Mouse (Mus musculus): Measurements from ENCODE around the gene Ltb4r1. TPM values are rescaled to one million over a fixed set of nuclear protein-coding genes. Genes with fewer than 3 reads are reported as not detected.

The Ltb4r1 gene
- polyA plus RNA-seq, 1 experiment from 2014 or later, result 0.60 TPM

- Histone ChIP-seq H3K9ac (ENCODE audit: low read depth, low read length) (no peak overlapping the region), H3K27ac (ENCODE audit: low read length) (no peak overlapping the region), H3K27me3 (ENCODE audit: control insufficient read depth, insufficient read depth, low read depth, low read length) (peaks cover 66% of the 10 kb centered on the region), H3K9me3 (replicated peaks; ENCODE audit: control insufficient read depth, low read length, poor library complexity, severe bottlenecking) (no peaks in the 10 kb centered on the region), H3K36me3 (ENCODE audit: control insufficient read depth, insufficient read depth, low read length) (no peaks in the 10 kb centered on the region), H3K4me2 (ENCODE audit: low read length) (no peak overlapping the region), H3K4me3 (ENCODE audit: low read depth, low read length) (no peak overlapping the region), H3K4me1 (ENCODE audit: control insufficient read depth, insufficient read depth, low read length) (peaks cover 5% of the 10 kb centered on the region; the same call in 1 of the 2 replicates)
- no peak for ATAC-seq
- WGBS, result 39% methylated on average over 11 of the region's 11 CpGs
These were observed 22.0 kb downstream of the Ltb4r1 start for GRCm38 (mm10) chr14:55787731-55788130.

- Histone ChIP-seq H3K27me3 (ENCODE audit: control insufficient read depth, insufficient read depth, low read depth, low read length) (peaks cover 65% of the 10 kb centered on the region), H3K9ac (ENCODE audit: low read depth, low read length) (0 out of 2 replicates have a peak within 1 kb of the TSS, but pooled peaks have one; percentile 8), H3K4me3 (ENCODE audit: low read depth, low read length) (peak within 1 kb of the TSS; percentile 15), H3K36me3 (ENCODE audit: control insufficient read depth, insufficient read depth, low read length) (no peaks in the 10 kb centered on the region), H3K27ac (ENCODE audit: low read length) (no peak within 1 kb of the TSS), H3K4me2 (ENCODE audit: low read length) (peak within 1 kb of the TSS; percentile 44), H3K4me1 (ENCODE audit: control insufficient read depth, insufficient read depth, low read length) (peaks cover 5% of the 10 kb centered on the region; the same call in 1 of the 2 replicates), H3K9me3 (replicated peaks; ENCODE audit: control insufficient read depth, low read length, poor library complexity, severe bottlenecking) (no peaks in the 10 kb centered on the region)
- no peak for ATAC-seq
- 6% methylated on average over 40 of the region's 40 CpGs for WGBS
These were observed 22.7 kb downstream of the Ltb4r1 start, which contains the start of gene Ripk3 for GRCm38 (mm10) chr14:55788256-55789050. Ripk3 (minus strand) TSS chr14:55788865.

GRCm38 (mm10) chr14:55793461-55793860, 27.7 kb downstream of the Ltb4r1 start:
- Histone ChIP-seq H3K27ac (ENCODE audit: low read length) (no peak overlapping the region), H3K4me1 (ENCODE audit: control insufficient read depth, insufficient read depth, low read length) (no peaks in the 10 kb centered on the region), H3K36me3 (ENCODE audit: control insufficient read depth, insufficient read depth, low read length) (no peaks in the 10 kb centered on the region), H3K4me2 (ENCODE audit: low read length) (no peak overlapping the region), H3K9ac (ENCODE audit: low read depth, low read length) (no peak overlapping the region), H3K4me3 (ENCODE audit: low read depth, low read length) (no peak overlapping the region), H3K9me3 (replicated peaks; ENCODE audit: control insufficient read depth, low read length, poor library complexity, severe bottlenecking) (no peaks in the 10 kb centered on the region), H3K27me3 (ENCODE audit: control insufficient read depth, insufficient read depth, low read depth, low read length) (peaks cover 18% of the 10 kb centered on the region)
- 70% methylated on average over 2 of the region's 2 CpGs for whole genome bisulfite sequencing
- ATAC-seq, result no peak

- ATAC-seq, result no peak
- Histone ChIP-seq H3K27me3 (ENCODE audit: control insufficient read depth, insufficient read depth, low read depth, low read length) (peaks cover 13% of the 10 kb centered on the region), H3K9me3 (replicated peaks; ENCODE audit: control insufficient read depth, low read length, poor library complexity, severe bottlenecking) (no peaks in the 10 kb centered on the region), H3K4me1 (ENCODE audit: control insufficient read depth, insufficient read depth, low read length) (no peaks in the 10 kb centered on the region), H3K27ac (ENCODE audit: low read length) (no peak overlapping the region), H3K9ac (ENCODE audit: low read depth, low read length) (no peak overlapping the region), H3K4me3 (ENCODE audit: low read depth, low read length) (no peak overlapping the region), H3K36me3 (ENCODE audit: control insufficient read depth, insufficient read depth, low read length) (no peaks in the 10 kb centered on the region), H3K4me2 (ENCODE audit: low read length) (no peak overlapping the region)
- WGBS, result 75% methylated on average over 2 of the region's 2 CpGs
These were observed 28.2 kb downstream of the Ltb4r1 start for GRCm38 (mm10) chr14:55793946-55794345.

- Histone ChIP-seq H3K4me3 (ENCODE audit: low read depth, low read length) (no peak overlapping the region), H3K9ac (ENCODE audit: low read depth, low read length) (no peak overlapping the region), H3K27me3 (ENCODE audit: control insufficient read depth, insufficient read depth, low read depth, low read length) (no peaks in the 10 kb centered on the region), H3K4me2 (ENCODE audit: low read length) (no peak overlapping the region), H3K4me1 (ENCODE audit: control insufficient read depth, insufficient read depth, low read length) (no peaks in the 10 kb centered on the region), H3K36me3 (ENCODE audit: control insufficient read depth, insufficient read depth, low read length) (no peaks in the 10 kb centered on the region), H3K9me3 (replicated peaks; ENCODE audit: control insufficient read depth, low read length, poor library complexity, severe bottlenecking) (no peaks in the 10 kb centered on the region), H3K27ac (ENCODE audit: low read length) (no peak overlapping the region)
- WGBS, result 87% methylated on average over 15 of the region's 15 CpGs
- no peak for ATAC-seq
These were observed 29.8 kb downstream of the Ltb4r1 start for GRCm38 (mm10) chr14:55795380-55796163.

- Histone ChIP-seq H3K4me1 (ENCODE audit: control insufficient read depth, insufficient read depth, low read length) (peaks cover 4% of the 10 kb centered on the region; the same call in 1 of the 2 replicates), H3K27me3 (ENCODE audit: control insufficient read depth, insufficient read depth, low read depth, low read length) (no peaks in the 10 kb centered on the region), H3K27ac (ENCODE audit: low read length) (peak overlapping the region; percentile 9; the same call in 1 of the 2 replicates), H3K36me3 (ENCODE audit: control insufficient read depth, insufficient read depth, low read length) (no peaks in the 10 kb centered on the region), H3K9me3 (replicated peaks; ENCODE audit: control insufficient read depth, low read length, poor library complexity, severe bottlenecking) (no peaks in the 10 kb centered on the region), H3K4me3 (ENCODE audit: low read depth, low read length) (peak overlapping the region; percentile 48), H3K4me2 (ENCODE audit: low read length) (peak overlapping the region; percentile 66), H3K9ac (ENCODE audit: low read depth, low read length) (peak overlapping the region; percentile 56)
- peak; percentile 92 for ATAC-seq
- WGBS, result 23% methylated on average over 16 of the region's 16 CpGs
These were observed 49.1 kb downstream of the Ltb4r1 start for GRCm38 (mm10) chr14:55814885-55815284.

GRCm38 (mm10) chr14:55815310-55815751, 49.6 kb downstream of the Ltb4r1 start:
- H3K9ac ChIP-seq (ENCODE audit: low read depth, low read length), result peak overlapping the region; percentile 56
- no peaks in the 10 kb centered on the region for H3K9me3 ChIP-seq (replicated peaks; ENCODE audit: control insufficient read depth, low read length, poor library complexity, severe bottlenecking)
- H3K27me3 ChIP-seq (ENCODE audit: control insufficient read depth, insufficient read depth, low read depth, low read length), result no peaks in the 10 kb centered on the region
- peak overlapping the region; percentile 66 for H3K4me2 ChIP-seq (ENCODE audit: low read length)
- peaks cover 4% of the 10 kb centered on the region; the same call in 1 of the 2 replicates for H3K4me1 ChIP-seq (ENCODE audit: control insufficient read depth, insufficient read depth, low read length)
- no peaks in the 10 kb centered on the region for H3K36me3 ChIP-seq (ENCODE audit: control insufficient read depth, insufficient read depth, low read length)
- peak; percentile 81 for ATAC-seq
- WGBS, result 21% methylated on average over 17 of the region's 17 CpGs
- peak overlapping the region; percentile 9; the same call in 1 of the 2 replicates for H3K27ac ChIP-seq (ENCODE audit: low read length)
- H3K4me3 ChIP-seq (ENCODE audit: low read depth, low read length), result peak overlapping the region; percentile 48

Data from midbrain, embryonic 16.5 days (tissue).